32 mouse cellular contexts compared by ENCODE assay signal in the genomic region with DNA sequence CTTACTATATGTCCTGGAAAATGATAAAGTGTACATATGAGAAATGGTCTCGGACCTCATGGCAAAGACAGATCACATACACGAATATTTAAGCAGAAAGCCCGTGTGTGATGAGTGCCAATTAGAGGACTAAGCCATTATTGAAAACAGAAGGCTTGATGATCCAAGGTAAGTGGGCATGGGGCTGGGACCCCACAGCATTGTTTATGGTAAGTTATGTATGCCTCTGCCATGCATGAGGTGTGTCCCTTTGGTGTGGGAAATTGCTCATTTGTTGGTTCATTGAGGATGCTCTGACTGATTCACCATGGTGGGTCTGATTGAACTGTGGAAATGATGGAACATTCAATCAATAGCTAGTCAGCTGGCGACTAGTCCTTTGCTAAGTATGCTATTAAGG.
"Had no signal": no experiment of that assay in that cellular context is flagged by ENCODE, and none has a peak within 500 bp of the region (broad histone marks: within the 10 kb centered on the region; RNA-seq: fewer than 3 reads in every experiment).

No protein-coding gene starts in this region.

- H3K27ac ChIP-seq: limb, embryonic 10.5 days; limb, embryonic 12.5 days; limb, embryonic 13.5 days; limb, embryonic 15.5 days; liver, embryonic 12.5 days; liver, embryonic 13.5 days; liver, embryonic 14.5 days; liver, embryonic 15.5 days; lung, embryonic 15.5 days; macrophage; midbrain, embryonic 10.5 days; midbrain, embryonic 12.5 days; midbrain, embryonic 13.5 days; midbrain, embryonic 15.5 days; neural tube, embryonic 12.5 days had no signal

- H3K36me3 ChIP-seq: limb, embryonic 10.5 days; limb, embryonic 12.5 days; limb, embryonic 13.5 days; limb, embryonic 15.5 days; liver, embryonic 12.5 days; liver, embryonic 13.5 days; liver, embryonic 15.5 days; lung, embryonic 15.5 days; midbrain, embryonic 10.5 days; midbrain, embryonic 12.5 days; midbrain, embryonic 13.5 days; midbrain, embryonic 15.5 days; neural tube, embryonic 12.5 days had no signal

- H3K4me2 ChIP-seq: limb, embryonic 12.5 days; limb, embryonic 13.5 days; limb, embryonic 15.5 days; liver, embryonic 11.5 days; liver, embryonic 12.5 days; liver, embryonic 13.5 days; liver, embryonic 15.5 days; lung, embryonic 14.5 days; lung, embryonic 15.5 days; midbrain, embryonic 11.5 days; midbrain, embryonic 12.5 days; midbrain, embryonic 13.5 days; midbrain, embryonic 15.5 days; neural tube, embryonic 12.5 days had no signal

- ATAC-seq: liver, embryonic 12.5 days; liver, postnatal 0 days; lung, postnatal 0 days; midbrain, embryonic 13.5 days; midbrain, embryonic 15.5 days; midbrain, embryonic 16.5 days had no signal

- H3K9ac ChIP-seq: limb, embryonic 12.5 days; limb, embryonic 13.5 days; limb, embryonic 15.5 days; liver, embryonic 12.5 days; liver, embryonic 13.5 days; liver, embryonic 14.5 days; liver, embryonic 15.5 days; liver, postnatal 0 days; lung, embryonic 14.5 days; lung, embryonic 15.5 days; midbrain, embryonic 12.5 days; midbrain, embryonic 13.5 days; midbrain, embryonic 15.5 days; neural tube, embryonic 12.5 days had no signal

- DNase-seq: left cerebral cortex, postnatal 4 days; liver; liver, embryonic 13.5 days; liver, postnatal 0 days; lung, adult 18-20 months; lung, adult 2 months; lung, embryonic 14.5 days; lung, postnatal 10 days; lung, postnatal 14 days; lung, postnatal 36 days; lung, postnatal 4 days; midbrain, embryonic 14.5 days had no signal

- H3K9me3 ChIP-seq: limb, embryonic 10.5 days; limb, embryonic 12.5 days; limb, embryonic 13.5 days; limb, embryonic 15.5 days; liver, embryonic 12.5 days; liver, embryonic 13.5 days; liver, embryonic 15.5 days; lung, embryonic 15.5 days; megakaryocyte, embryonic 14.5 days; midbrain, embryonic 10.5 days; midbrain, embryonic 12.5 days; midbrain, embryonic 13.5 days; midbrain, embryonic 15.5 days; neural tube, embryonic 12.5 days had no signal

- H3K4me3 ChIP-seq: limb, embryonic 10.5 days; limb, embryonic 12.5 days; limb, embryonic 13.5 days; limb, embryonic 15.5 days; liver, embryonic 12.5 days; liver, embryonic 13.5 days; liver, embryonic 15.5 days; lung, embryonic 15.5 days; megakaryocyte, embryonic 14.5 days; midbrain, embryonic 10.5 days; midbrain, embryonic 12.5 days; midbrain, embryonic 13.5 days; midbrain, embryonic 15.5 days; myocyte; neural tube, embryonic 12.5 days had no signal

- H3K4me1 ChIP-seq: limb, embryonic 10.5 days; limb, embryonic 12.5 days; limb, embryonic 13.5 days; limb, embryonic 15.5 days; liver, embryonic 12.5 days; liver, embryonic 13.5 days; liver, embryonic 15.5 days; lung, embryonic 15.5 days; midbrain, embryonic 10.5 days; midbrain, embryonic 12.5 days; midbrain, embryonic 13.5 days; midbrain, embryonic 15.5 days; neural tube, embryonic 12.5 days had no signal

- H3K27me3 ChIP-seq: limb, embryonic 12.5 days; limb, embryonic 15.5 days; liver, embryonic 13.5 days; liver, embryonic 15.5 days; lung, embryonic 15.5 days; megakaryocyte, embryonic 14.5 days; midbrain, embryonic 12.5 days; midbrain, embryonic 13.5 days; midbrain, embryonic 15.5 days; neural tube, embryonic 12.5 days had no signal
